Mouse (Mus musculus) liver, embryonic 14.5 days (tissue): ENCODE data around the gene Gtf2i. TPM values are rescaled to one million over a fixed set of nuclear protein-coding genes. Genes with fewer than 3 reads are reported as not detected.

ENCODE experiments used
- ATAC-seq: fragments of 200-750 bp; cut with Nextera tagmentation; 2 replicates; pipeline ENCODE4 v1.8.0; 2017; ENCODE audit warnings: moderate number of reproducible peaks, mild to moderate bottlenecking, moderate library complexity; ENCODE audit not compliant: insufficient read depth
- DNase-seq, 3 experiments: peaks; one replicate each; pipeline ENCODE4 v3.0.0-alpha.2; 2012 to 2013; ENCODE audit warnings: low read depth in 3 of 3, low spot score in 3 of 3
- H3K27ac ChIP-seq: fragments of 300-500 bp; sonication (generic); 2 replicates; pipeline ENCODE4 v1.5.1; 2014; ENCODE audit warnings: moderate library complexity, mild to moderate bottlenecking, control low read depth, inconsistent platforms
- H3K27me3 ChIP-seq: fragments of 300-500 bp; sonication (generic); 2 replicates; pipeline ENCODE4 v1.6.1; 2014; ENCODE audit warnings: mild to moderate bottlenecking, low read length, moderate library complexity; ENCODE audit not compliant: control insufficient read depth, insufficient read depth
- H3K36me3 ChIP-seq: fragments of 300-500 bp; sonication (generic); replicated peaks from 2 replicates; pipeline ENCODE4 v1.6.1; 2014; ENCODE audit warnings: low read depth; ENCODE audit not compliant: control insufficient read depth, insufficient read depth
- H3K4me1 ChIP-seq, 2 experiments: fragments of 200-500 bp in 1 of 2; fragments of 300-500 bp in 1 of 2; sonication (generic) in 1 of 2; replicated peaks; 2 replicates each; pipeline ENCODE4 v1.6.1; 2012 to 2014; ENCODE audit warnings: antibody characterized with exemption in 1 of 2, inconsistent platforms in 1 of 2, low read length in 1 of 2; ENCODE audit not compliant: control insufficient read depth in 2 of 2, insufficient read depth in 2 of 2
- H3K4me2 ChIP-seq: fragments of 300-500 bp; sonication (generic); 2 replicates; pipeline ENCODE4 v1.6.1; 2014; ENCODE audit warnings: low read depth, mild to moderate bottlenecking, control low read depth, moderate library complexity
- H3K4me3 ChIP-seq, 2 experiments: fragments of 200-500 bp in 1 of 2; fragments of 300-500 bp in 1 of 2; sonication (generic) in 1 of 2; 2 replicates each; pipeline ENCODE4 v1.5.1; 2012 to 2014; ENCODE audit warnings: low read depth in 2 of 2, low read length in 2 of 2, mild to moderate bottlenecking in 2 of 2, control low read depth in 1 of 2, inconsistent platforms in 1 of 2, moderate library complexity in 1 of 2; ENCODE audit not compliant: insufficient read depth in 1 of 2
- H3K9ac ChIP-seq: fragments of 300-500 bp; sonication (generic); replicated peaks from 2 replicates; pipeline ENCODE4 v1.6.1; 2014; ENCODE audit warnings: mild to moderate bottlenecking, control low read depth, moderate library complexity
- H3K9me3 ChIP-seq: fragments of 300-500 bp; sonication (generic); 2 replicates; pipeline ENCODE4 v1.6.1; 2016; ENCODE audit warnings: low read length, mixed read lengths; ENCODE audit not compliant: control insufficient read depth
- CTCF ChIP-seq: IDR thresholded peaks from 2 replicates; pipeline ENCODE4 v1.5.1; 2016; ENCODE audit warnings: antibody characterized with exemption, low read depth, control low read depth
- EP300 ChIP-seq: IDR thresholded peaks from 2 replicates; pipeline ENCODE4 v1.6.1; 2016; ENCODE audit warnings: antibody characterized with exemption, low read depth
- WGBS: fragments of 180-500 bp; shearing (Covaris S2); extraction: QIAGEN DNeasy Blood & Tissue Kit; methylation state at CpG from one replicate; pipeline ENCODE4 v1.1.7; 2014; ENCODE audit not compliant: insufficient replicate concordance; 5-methylcytosine and 5-hydroxymethylcytosine counted together
- polyA plus RNA-seq, 2 experiments: library from polyadenylated mRNA; depleted of rRNA in 1 of 2; stranded (reverse) in 1 of 2; unstranded in 1 of 2; fragments of >200 nt; fragmentation: Nextera tagmentation in 1 of 2; extraction: Ambion mirVana in 1 of 2; gene quantifications; 2 replicates each; pipeline versions ENCODE4 v1.2.1 to v1.2.3; 2012 to 2014

The Gtf2i gene
- polyA plus RNA-seq, 2 experiments = 26.1 to 26.5 TPM

DNA sequence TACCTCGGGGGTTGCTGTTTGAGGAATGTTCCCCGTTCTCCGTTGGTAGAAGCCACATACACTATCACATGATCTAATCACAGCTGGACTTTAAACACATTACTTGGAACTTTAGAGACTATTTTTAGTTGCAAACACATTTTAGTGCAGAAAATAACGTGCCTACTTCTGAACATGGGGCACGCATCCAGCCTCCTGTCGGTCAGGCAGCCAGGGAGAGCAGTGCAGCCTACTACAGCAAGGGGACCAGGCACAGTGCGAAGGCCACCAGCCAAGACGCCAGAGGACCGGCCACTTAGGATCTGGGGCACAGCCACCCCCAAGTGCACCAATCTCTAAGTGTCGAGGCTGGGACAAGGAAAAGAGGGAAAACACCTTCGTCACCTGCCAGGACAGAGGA lies 39.5 kb downstream of the Gtf2i start:
- H3K4me3 ChIP-seq = no peak overlapping the region
- WGBS = 77% methylated on average over 11 of the region's 11 CpGs
- no peaks in the 10 kb centered on the region for H3K27me3 ChIP-seq
- ATAC-seq (no peak), DNase-seq (no peak)
- H3K27ac ChIP-seq = no peak overlapping the region
- TF ChIP-seq EP300 = no peak
- TF ChIP-seq CTCF = no peak
- H3K4me2 ChIP-seq = no peak overlapping the region
- peaks cover 46% of the 10 kb centered on the region for H3K36me3 ChIP-seq
- no peaks in the 10 kb centered on the region for H3K4me1 ChIP-seq
- no peaks in the 10 kb centered on the region for H3K9me3 ChIP-seq
- H3K9ac ChIP-seq = no peak overlapping the region

DNA sequence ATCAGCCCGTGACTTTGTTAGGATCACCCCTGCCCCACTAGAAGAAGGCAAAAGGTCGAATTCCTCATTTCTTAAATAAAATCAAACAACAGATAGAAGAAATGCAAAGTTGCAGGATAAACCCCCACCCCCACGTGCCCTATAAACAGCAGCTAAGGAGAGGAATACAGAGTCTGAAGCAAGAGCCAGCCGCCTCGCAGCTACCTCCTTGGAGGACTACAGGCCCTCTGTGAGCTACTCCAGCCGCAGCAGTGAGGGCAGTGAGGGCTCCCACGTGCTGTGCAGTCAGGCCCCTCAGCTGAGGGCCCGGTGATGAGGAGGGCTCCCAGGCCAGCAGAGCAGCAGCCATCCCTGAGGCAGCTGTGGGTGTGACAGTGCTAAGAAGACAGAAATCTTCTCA lies 40.8 kb downstream of the Gtf2i start:
- TF ChIP-seq EP300 (no peak), CTCF (no peak)
- DNase-seq (no peak), ATAC-seq (no peak)
- no peak overlapping the region for H3K27ac ChIP-seq
- H3K9me3 ChIP-seq = no peaks in the 10 kb centered on the region
- 76% methylated on average over 8 of the region's 8 CpGs for WGBS
- no peak overlapping the region for H3K4me3 ChIP-seq
- peaks cover 38% of the 10 kb centered on the region for H3K36me3 ChIP-seq
- no peaks in the 10 kb centered on the region for H3K27me3 ChIP-seq
- H3K9ac ChIP-seq = no peak overlapping the region
- no peaks in the 10 kb centered on the region for H3K4me1 ChIP-seq
- no peak overlapping the region for H3K4me2 ChIP-seq

DNA sequence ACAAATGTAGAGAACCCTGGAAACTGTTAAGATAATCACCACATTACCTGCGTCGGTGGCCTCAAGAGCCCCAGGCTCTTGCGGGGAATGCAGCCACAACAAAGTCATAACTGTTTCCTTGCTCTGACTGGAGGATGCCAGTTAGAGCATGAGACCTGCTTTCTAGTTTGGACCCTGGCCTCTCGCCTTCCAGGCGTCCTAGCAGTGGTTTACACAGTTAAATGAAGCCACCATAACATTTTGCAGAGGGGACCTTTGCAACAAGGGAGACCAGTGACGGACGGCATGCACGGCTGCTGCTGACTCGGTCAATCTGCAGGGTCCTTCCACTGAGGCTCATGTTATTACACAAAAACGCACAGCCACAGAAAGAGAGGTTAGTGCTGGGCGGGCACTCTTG lies 41.8 kb downstream of the Gtf2i start:
- Histone ChIP-seq H3K36me3 (peaks cover 33% of the 10 kb centered on the region), H3K9ac (no peak overlapping the region), H3K27me3 (no peaks in the 10 kb centered on the region), H3K4me3 (no peak overlapping the region), H3K9me3 (no peaks in the 10 kb centered on the region), H3K27ac (no peak overlapping the region), H3K4me2 (no peak overlapping the region), H3K4me1 (no peaks in the 10 kb centered on the region)
- ATAC-seq = no peak
- no peak for DNase-seq
- WGBS = 77% methylated on average over 11 of the region's 11 CpGs
- TF ChIP-seq CTCF = no peak
- no peak for TF ChIP-seq EP300

DNA sequence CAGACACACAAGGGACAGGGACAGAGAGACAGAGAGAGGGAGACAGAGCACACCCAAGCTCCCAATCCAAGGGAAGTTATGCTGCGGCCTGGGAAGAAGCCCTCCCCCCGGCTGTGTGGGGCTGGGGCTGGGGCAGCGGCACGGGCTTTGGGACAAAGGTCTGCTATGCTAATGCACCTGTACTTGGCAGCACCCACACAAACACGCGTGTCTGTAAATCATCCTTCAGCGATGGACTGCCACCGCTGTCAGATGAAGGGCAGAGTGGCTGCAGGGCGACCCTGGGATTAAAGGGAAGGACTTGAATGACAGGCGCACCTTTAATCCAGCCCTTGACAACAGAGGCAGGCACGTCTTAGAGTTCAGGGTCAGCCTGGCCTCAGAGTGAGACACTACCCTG lies 43.1 kb downstream of the Gtf2i start:
- Histone ChIP-seq H3K27me3 (no peaks in the 10 kb centered on the region), H3K4me1 (no peaks in the 10 kb centered on the region), H3K36me3 (peaks cover 44% of the 10 kb centered on the region), H3K4me2 (no peak overlapping the region), H3K9ac (no peak overlapping the region), H3K4me3 (no peak overlapping the region), H3K9me3 (no peaks in the 10 kb centered on the region), H3K27ac (no peak overlapping the region)
- no peak for DNase-seq
- WGBS = 82% methylated on average over 11 of the region's 11 CpGs
- no peak for ATAC-seq
- no peak for TF ChIP-seq EP300
- TF ChIP-seq CTCF = no peak

DNA sequence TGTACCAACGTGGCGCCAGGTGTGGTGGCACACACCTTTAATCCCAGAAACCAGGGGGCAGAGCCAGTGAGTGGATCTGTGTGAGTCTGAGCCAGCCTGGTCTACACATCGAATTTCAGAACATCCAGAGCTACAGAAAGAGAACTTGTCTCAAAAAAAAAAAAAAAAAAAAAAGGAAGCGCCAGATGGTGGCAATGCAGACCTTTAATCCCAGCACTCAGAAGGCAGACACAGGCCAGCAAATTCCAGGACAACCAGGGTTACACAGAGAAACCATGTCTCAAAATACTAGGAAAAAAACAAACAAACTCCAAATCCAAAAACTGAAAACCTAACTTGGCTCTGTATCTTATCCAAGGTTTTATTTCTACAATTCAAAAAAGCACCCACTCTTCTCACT lies 44.0 kb downstream of the Gtf2i start:
- Histone ChIP-seq H3K36me3 (peaks cover 48% of the 10 kb centered on the region), H3K9me3 (no peaks in the 10 kb centered on the region), H3K4me3 (no peak overlapping the region), H3K4me1 (no peaks in the 10 kb centered on the region), H3K27me3 (no peaks in the 10 kb centered on the region), H3K9ac (no peak overlapping the region), H3K27ac (no peak overlapping the region), H3K4me2 (no peak overlapping the region)
- TF ChIP-seq EP300 (no peak), CTCF (no peak)
- DNase-seq = no peak
- no peak for ATAC-seq
- 76% methylated on average over 4 of the region's 4 CpGs for WGBS
